Mouse (Mus musculus) ES-E14 (cell line): Measurements from ENCODE around the gene Gtpbp1.

Source experiments
- HCFC1 ChIP-seq: IDR thresholded peaks from 2 replicates; pipeline ENCODE4 v1.6.1; 2012; ENCODE audit warnings: low read length, inconsistent platforms, borderline replicate concordance; ENCODE audit not compliant: insufficient read depth
- MAFK ChIP-seq: IDR thresholded peaks from 2 replicates; pipeline ENCODE4 v1.6.1; 2014; ENCODE audit warnings: mild to moderate bottlenecking, low read depth, low read length, inconsistent platforms; ENCODE audit not compliant: insufficient read depth
- ZNF384 ChIP-seq: IDR thresholded peaks from 2 replicates; pipeline ENCODE4 v1.6.1; 2012; ENCODE audit warnings: low read depth, low read length, inconsistent platforms

GRCm38 (mm10) chr15:79720267-79720666 lies 29.6 kb downstream of the Gtpbp1 start:
- TF ChIP-seq HCFC1: no peak
- no peak for TF ChIP-seq ZNF384
- TF ChIP-seq MAFK: no peak
